Mouse (Mus musculus) heart, postnatal 14 days (tissue): Measurements from ENCODE around the gene Dhps. TPM values are rescaled to one million over a fixed set of nuclear protein-coding genes. Genes with fewer than 3 reads are reported as not detected.

Source experiments
- DNase-seq, 2 experiments: peaks; one replicate each; pipeline ENCODE4 v3.0.0; 2021 to 2022
- intact Hi-C: fragments of 180-260 bp; cut with DNase I; formaldehyde crosslinking; loops from one replicate; pipeline ENCODE4 v1.15.1; 2025
- long read RNA-seq, 2 experiments: library from polyadenylated mRNA; stranded (forward); transcript quantifications; one replicate each; pipeline ENCODE4 v2.0.0; 2021
- total RNA-seq, 2 experiments: library from RNA; stranded (reverse); gene quantifications; 2 replicates each; pipeline ENCODE4 v1.2.3; 2021

Dhps gene
- 10 to 100 TPM; 23.5 to 27.8 TPM for total RNA-seq
- long read RNA-seq, experiment 1, transcript Dhps-201 (9 exons, 1,333 nt) = major isoform, 32 of 36 reads
- long read RNA-seq, experiment 1, partial matches to known transcripts = 1 of 36 reads
- long read RNA-seq, experiment 1, other reads (novel, unspliced or antisense) = 3 of 36 reads
- long read RNA-seq, experiment 2, transcript Dhps-201 (9 exons, 1,333 nt) = major isoform, 20 of 28 reads
- long read RNA-seq, experiment 2, partial matches to known transcripts = 0 of 28 reads
- long read RNA-seq, experiment 2, other reads (novel, unspliced or antisense) = 8 of 28 reads

GRCm38 (mm10) chr8:85071514-85072281 lies at the start of gene Dhps:
Dhps (plus strand) TSS chr8:85071757.
- peak; percentile 88 to 92 for DNase-seq
- intact Hi-C loops = no loop called here

- intact Hi-C loops = no loop called here
- no peak for DNase-seq
Observed at GRCm38 (mm10) chr8:85023846-85024245, 47.7 kb upstream of the Dhps start.

- DNase-seq = peak; percentile 80 to 84
- intact Hi-C loops = no loop called here
Observed at GRCm38 (mm10) chr8:85025098-85025932, 46.2 kb upstream of the Dhps start, which contains the start of gene Asna1. Asna1 (minus strand) TSS chr8:85025281.

DNA sequence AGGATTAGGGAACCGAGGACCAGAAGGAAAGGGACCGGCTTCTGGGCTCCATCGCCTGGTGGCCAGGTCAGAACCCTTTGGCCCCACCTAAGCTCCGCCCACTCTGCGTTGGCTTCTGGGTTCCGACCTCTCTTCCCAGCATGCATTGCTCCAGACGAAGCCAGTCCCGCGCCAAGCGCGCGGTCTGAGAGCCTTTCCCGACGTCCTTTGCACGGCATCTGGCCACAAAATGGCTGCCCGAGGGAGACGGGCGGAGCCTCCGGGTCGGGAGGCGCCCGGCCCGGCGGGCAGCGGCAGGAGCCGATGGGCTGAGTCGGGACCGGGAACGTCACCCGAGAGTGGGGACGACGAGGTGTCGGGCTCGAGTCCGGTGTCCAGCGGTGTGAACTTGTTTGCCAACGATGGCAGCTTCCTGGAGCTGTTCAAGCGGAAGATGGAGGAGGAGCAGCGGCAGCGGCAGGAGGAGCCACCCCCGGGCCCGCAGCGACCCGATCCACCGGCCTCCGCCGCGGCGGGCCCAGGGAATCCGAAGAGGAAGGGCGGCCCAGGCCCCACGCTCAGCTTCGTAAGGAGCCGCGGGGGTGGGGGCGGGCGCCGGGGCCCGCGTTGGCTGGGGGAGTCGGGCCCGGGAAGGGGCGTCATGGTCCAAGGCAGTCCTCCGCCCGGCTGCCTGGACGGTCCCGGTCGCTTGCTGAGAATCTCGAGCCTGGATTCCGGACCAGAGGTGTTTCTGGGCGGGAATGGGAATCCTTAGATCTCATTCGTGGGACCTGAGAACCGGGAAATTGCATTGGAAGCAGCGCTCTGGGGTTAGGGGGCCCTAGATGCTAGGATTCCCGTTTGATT lies 44.7 kb upstream of the Dhps start, which contains the start of gene Trir:
Trir (plus strand) TSS at position 154 of the 846 bp plus-strand sequence.
- DNase-seq = peak; percentile 97 to 98
- intact Hi-C loops = no loop called here

GRCm38 (mm10) chr8:85027516-85027855 lies 44.1 kb upstream of the Dhps start:
- DNase-seq = no peak
- intact Hi-C loops = no loop called here

- no peak for DNase-seq
- intact Hi-C loops = no loop called here
Observed at GRCm38 (mm10) chr8:85027922-85028321, 43.6 kb upstream of the Dhps start.

- intact Hi-C loops = no loop called here
- no peak for DNase-seq
Observed at GRCm38 (mm10) chr8:85029271-85029670, 42.3 kb upstream of the Dhps start.

- DNase-seq = no peak
- intact Hi-C loops = no loop called here
Observed at GRCm38 (mm10) chr8:85032622-85033311, 38.8 kb upstream of the Dhps start.

DNA sequence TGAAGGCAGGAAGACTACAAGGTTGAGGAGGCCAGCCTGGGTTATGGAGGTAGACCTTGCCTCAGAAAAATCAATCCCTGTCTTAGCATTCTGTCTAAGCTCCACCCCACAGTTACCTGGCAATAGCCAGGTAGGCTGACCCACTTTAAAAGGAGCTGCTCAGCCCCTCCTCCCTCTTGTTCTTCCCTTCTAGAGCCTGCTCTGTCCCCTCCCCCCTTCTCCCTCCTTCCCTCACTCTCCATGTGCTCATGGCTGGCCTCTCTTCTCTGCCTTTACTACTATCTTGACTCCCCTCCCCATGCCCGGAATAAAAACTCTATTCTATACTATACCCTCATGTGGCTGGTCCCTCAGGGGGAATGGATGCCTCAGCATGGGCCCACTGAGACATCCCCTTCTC lies 37.7 kb upstream of the Dhps start:
- intact Hi-C loops = no loop called here

DNA sequence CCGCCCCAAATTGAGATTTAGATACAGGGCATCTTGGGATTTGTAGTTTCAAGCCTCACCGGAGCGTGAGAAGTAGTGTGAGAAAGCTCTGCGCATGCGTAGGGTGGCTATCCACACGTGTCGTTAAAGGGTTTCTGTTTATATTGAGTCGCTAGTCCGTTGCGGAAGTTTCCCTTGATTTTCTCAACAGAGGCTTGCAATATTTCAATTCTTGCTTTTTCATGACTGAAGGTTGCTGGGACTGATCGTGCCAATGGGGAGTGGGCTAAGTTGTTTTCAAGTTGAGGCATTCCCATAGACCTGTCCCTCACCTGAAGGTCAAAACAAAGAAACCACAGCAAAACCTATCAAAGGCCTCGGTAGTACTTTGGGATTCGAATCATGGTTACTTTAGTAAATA lies 36.8 kb upstream of the Dhps start:
- DNase-seq = peak; percentile 69 to 74
- intact Hi-C loops = no loop called here

More for the DNA sequence above, 37.7 kb upstream of the Dhps start:
- DNase-seq = no peak

- intact Hi-C loops = no loop called here
- no peak for DNase-seq
Observed at GRCm38 (mm10) chr8:85035165-85035727, 36.3 kb upstream of the Dhps start.

- peak in 1 of 2 experiments; percentile 23 for DNase-seq
- intact Hi-C loops = no loop called here
Observed at GRCm38 (mm10) chr8:85035728-85036310, 35.7 kb upstream of the Dhps start.

GRCm38 (mm10) chr8:85036381-85036717 lies 35.2 kb upstream of the Dhps start:
- no peak for DNase-seq
- intact Hi-C loops = no loop called here

GRCm38 (mm10) chr8:85036718-85037365 lies 34.7 kb upstream of the Dhps start, which contains the start of gene Tnpo2:
Tnpo2 (plus strand) TSS chr8:85036915.
- intact Hi-C loops = no loop called here
- peak; percentile 87 to 89 for DNase-seq

DNA sequence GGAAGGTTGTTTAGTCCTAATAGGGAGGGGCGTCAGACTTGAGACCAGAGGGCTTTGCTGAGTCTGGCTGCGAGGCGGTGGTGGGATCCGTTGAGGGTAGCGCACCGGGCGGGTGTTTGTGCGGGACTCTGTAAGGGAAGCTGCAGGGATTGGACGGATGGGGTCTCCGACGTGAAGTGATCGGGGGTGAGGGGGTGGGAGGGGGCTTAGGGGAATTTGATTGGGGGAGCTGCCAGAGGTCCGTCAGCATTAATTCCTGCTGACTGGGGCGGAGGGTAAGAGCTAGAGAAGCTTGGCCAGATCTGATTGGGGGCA lies 34.2 kb upstream of the Dhps start:
- intact Hi-C loops = no loop called here
- no peak for DNase-seq

GRCm38 (mm10) chr8:85037681-85038531 lies 33.7 kb upstream of the Dhps start:
- DNase-seq = peak; percentile 53 to 59
- intact Hi-C loops = no loop called here

DNA sequence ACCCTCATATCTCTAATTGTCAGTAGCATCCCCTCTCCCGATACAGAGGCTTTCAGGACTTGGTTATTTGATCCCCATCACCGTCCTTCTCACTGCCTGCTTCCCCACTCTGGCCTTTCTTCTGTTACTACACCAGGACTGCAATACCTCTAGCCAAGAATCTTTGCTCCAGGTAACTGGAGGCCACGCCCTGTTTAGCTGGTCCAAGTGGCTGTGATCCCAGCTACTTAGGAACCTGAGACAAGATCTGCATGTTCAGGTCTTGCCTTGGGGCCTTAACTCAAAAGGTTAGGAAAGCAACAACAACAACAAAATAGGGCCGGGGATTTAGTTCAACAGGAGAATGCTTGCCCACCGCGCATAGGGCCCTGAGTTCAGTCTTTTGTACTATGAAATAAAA lies 27.9 kb upstream of the Dhps start:
- no peak for DNase-seq
- intact Hi-C loops = no loop called here

DNA sequence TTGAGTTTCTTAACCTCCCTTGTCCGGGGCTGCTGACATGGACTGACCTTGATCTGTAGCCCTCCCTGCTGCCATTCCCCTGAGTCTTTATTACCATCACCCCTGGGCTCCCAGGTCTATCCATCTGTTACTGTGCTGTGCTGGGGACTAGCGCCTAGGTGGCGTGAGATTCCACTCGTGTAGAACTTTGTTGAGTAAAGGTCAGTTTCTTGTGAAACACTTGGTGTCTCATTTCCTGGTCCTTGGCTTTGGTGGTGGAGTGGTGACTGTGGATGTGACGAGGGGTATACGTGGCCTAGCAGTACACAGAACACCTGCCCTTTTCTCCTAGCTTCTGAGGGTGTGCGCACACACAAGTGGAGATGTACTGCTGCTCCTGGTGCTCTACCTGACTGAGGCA lies 14.2 kb upstream of the Dhps start:
- DNase-seq = no peak
- intact Hi-C loops = no loop called here
